Mouse (Mus musculus): ENCODE data around the gene Tdgf1.
A peak's percentile ranks its signal among the peaks of the same experiment; 100 is the strongest.

Gene Tdgf1

DNA sequence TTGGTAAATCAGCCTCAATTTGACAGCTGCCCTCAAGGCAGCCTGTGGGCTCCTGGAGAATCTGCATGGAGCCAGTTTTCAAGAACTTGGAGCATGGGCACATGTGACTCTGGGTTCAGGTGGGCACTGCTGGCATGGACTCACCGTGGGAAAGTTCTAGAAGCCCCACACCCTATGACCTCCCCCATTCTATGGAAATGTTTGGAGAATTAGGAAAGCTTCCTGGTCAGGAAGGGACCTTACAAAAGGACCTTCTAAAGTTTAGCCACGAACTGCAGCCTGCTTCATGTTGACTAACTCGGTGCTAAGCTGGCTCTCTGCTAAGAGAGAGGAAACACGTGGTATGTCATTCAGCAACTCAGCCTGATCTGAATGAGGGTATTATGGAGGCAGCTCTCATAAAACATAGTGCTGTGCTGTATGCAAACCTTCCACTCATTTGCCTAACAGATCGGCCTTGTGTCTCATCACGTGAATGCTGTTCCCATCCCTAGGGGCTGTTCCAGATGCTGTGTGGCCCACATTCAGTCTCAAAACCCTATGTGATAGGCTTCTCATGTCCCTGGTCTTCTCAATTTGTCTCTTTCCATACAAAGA lies 36.5 kb downstream of the Tdgf1 start:
- no peak for DNase-seq

DNA sequence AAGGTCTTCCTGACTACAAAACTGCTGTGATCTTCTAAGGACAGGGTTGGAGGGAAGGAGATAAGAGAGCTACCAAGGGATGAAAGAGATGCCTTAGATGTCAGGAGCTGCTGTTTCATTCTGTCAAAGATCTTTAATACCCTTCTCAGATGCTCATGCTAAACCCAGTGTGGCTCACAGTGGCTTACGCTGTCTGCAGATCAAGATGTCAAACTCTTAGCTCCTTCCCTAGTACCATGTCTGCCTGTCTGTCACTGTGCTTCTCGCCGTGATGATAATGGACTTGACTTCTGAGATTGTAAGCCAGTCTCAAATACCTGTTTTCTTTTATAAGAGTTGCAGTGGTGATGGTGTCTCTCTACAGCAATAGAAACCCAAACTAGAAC lies 37.3 kb downstream of the Tdgf1 start:
- DNase-seq: no peak

DNA sequence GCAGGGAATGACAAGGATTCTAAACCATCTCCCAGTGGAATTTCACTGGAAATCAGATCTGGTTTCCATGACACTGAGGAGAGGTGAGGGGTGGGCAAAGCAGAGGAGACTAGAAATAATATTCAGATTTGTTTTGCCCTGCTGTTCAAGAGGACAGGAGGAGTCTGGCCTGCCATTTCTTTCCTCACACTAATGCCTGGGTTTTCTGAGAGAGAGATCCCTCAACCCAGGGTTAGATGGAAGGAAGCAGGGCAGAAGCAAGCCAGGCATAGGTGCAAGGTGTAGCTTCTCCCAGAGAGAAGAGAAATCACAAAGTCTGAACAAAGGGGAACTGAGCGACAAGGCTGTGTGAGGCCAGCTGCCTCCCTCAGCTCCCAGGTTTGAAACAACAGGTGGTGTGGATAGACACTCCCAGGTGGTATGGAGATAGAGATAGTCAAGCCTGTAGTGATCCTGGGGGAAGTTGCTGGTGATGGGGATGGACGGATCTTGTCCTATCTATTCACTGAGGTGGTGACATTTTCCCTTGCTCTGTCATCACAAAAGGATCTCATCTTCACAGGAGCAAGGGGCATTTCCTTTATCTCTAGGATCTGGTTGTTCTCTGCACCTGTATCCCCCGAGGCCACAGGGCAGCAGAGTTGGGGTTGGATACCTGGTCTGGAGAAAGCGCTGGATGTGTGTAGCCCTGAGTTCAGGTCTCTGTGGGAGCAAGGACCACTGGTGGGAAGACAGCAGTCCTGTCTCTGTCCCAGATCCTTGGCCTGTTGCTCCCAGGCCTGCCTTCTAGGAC lies 37.9 kb downstream of the Tdgf1 start:
- DNase-seq: no peak

DNA sequence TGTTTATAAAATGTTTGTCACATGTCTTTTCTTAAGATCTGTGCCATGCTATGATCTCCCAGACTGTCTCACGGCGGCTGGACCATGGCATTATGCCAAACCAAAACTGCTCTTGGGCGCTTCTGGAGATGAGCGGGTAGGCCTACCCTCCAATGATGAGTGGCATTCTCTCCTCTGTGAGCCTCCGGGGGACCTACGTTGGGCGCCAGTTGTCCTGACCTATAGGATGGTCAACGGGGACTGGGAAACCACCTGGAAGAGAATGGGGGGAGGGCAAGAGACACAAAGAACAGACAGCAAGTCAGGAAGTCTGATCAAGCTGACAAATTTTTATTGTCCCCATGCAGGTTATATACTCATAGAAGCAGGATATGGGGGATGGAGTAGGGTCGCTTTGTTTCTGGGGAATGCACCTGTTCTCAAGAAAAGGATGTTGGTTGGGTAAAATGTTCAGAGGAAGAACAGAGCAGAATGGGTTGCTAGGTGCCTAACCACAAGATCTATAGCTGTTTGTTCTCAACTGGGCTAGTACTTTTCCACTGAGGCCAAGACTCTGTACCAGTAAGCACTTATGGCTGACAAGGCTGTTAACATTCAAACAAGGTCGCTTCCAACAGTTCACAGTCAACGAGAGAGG lies 38.6 kb downstream of the Tdgf1 start:
- no peak for DNase-seq

DNA sequence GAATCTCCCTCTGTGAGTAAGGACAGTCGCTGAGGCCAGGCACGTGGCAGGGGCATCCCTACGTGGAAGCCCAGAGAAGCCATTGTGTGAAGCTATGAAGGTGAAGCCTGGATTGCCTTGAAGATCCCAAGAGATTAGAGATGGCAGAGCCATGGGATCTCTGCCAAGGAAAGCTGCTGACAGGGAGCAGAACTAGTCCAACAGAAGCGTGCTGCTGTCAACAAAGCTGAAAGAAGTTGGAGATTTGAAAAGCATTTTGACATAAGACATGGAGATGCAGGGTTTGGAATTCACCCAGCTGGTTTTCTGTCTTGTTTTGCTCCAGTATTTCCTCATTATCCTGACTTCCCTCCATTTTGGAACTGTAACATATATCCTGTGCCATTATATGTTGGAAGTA lies 43.7 kb downstream of the Tdgf1 start:
- no peak for DNase-seq

DNA sequence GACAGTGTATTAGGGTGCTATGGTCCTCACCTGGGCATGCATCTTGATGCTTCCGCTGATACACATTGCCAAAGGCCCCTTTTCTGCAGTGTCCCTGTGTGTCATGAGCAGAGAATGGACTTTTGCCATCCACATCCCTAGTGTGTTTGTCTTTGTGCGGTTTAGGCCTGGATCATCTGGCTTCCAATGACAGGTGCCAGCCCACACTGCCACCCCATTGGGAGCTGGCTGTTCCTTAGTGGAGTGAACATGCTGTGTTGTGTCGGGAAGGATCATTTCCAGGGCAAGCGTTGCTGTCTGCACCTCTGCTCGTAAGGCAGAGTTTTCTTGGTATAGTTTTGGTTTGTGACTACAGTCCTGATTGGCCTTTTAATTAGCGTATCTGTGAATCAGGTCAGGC lies 44.8 kb downstream of the Tdgf1 start:
- no peak for DNase-seq

DNA sequence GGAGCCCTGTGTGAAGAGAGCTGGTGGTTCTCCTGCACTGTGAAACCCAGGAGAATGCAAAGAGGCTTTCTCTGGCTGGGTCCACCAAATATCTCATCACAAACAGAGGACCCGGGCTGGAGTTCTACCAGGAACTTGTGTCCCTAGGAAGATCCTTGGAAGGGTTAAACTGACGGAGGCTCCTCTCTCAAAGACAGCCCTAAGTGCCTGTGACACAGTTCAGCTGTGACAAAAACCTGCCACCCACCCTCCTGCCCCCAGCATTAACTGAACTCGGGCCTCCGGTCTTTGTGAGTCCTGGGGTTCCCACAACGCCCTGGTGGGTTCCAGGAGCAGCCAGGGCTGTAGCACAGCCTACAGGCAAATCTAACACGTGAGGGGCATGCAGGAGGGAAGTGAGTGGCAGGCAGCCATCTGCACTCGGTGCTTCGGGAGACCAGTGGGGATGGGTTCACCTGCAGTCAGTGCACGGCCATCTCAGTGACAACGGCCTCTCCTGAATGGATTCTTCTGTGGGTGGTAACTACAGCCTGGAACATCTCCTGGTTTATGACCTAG lies 46.4 kb downstream of the Tdgf1 start:
- no peak for DNase-seq

DNA sequence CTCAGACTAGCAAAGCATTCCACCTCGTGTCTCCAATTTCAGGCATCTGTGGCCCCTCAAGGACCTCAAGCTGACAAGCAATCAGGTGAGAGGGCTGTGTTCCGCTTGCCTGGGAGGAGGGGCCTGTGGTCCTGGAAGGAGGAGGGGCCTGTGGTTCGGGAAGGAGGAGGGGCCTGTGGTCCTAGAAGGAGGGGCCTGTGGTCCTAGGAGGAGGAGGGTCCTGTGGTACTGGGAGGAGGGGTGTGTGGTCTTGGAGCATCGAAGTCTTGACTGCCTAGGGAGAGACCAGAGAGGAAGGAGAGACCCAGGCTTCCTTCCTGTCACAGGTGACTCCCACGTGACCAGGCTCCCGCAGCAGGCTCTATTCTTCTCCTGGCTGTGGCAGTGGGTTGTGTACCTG lies 49.4 kb downstream of the Tdgf1 start:
- peak; percentile 45 for DNase-seq

DNA sequence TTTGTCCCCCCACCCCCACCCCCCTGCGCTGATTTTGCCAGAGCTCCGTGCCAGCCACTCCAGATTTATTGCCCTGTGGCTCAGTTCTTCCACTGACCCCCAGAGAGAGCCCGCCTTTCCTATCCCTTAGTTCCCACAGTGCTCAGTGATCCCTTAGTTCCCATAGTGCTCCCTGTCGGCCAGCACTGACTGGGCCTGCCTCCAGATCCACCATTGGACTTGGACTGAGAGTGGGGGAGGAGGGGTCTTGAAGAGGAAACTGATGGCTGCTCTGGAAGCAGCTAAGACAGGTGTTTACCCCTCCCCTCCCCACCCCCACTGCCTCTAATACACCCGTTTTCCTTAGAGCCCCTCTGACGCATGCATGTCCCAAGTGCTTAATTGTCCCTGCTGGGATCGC lies 50.0 kb downstream of the Tdgf1 start:
- no peak for DNase-seq

DNA sequence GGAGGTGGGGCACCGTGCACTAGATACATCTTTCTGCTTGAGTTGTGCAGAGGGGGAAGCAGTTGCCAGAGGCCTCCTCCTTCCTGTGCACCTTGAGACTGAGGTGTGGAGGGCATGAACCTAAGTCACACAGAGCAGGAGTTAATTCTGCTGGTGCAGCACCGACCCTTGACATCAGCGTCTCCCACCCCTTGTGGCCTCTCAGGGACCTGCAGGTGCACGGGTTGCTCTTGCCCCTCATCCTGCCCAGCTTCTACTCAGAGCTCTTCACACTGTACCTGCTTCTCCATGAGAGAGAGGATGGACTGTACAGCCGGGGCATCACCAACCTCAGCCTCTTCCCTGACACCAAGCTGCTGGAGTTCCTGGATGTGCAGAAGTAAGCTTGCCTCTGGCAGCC lies 50.5 kb downstream of the Tdgf1 start:
- DNase-seq: no peak

DNA sequence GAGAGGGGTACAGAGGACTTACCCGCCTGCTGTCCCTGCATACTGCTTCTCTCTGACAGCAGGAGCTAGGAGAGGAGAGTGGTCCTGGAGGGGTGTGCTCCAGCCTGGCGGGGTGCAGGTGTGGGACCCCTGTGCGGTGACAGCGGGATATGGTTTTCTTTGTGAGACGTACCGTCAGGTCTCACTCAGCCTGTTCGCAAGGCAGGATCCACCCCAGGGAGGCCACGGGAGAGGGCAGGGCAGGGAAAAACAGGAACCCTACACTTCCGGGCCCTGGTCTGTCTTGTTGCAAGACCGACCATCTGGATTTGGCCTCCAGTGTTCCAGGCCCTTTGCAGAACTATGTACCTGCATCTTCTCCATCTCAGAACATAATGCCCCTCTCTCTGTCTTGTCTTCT lies 52.5 kb downstream of the Tdgf1 start:
- no peak for DNase-seq

DNA sequence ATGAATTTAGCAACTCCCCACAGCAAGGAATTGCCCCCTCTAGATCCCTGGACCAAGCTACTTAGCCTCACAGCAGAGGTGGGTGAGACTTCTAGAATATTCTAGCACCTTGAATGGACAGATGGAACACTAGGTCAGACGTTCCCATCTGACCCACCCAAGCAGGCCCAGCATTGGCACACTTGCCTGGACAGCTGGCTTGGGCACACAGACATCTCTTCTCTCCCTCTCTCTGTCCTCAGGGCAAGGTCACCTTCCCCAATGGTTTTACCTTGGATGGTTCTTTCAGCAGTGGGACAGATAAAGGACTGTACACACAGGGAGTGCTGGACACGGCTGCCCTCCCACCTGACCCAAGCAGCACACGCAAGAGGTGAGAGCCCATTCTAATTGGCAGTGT lies 53.4 kb downstream of the Tdgf1 start:
- no peak for DNase-seq

DNA sequence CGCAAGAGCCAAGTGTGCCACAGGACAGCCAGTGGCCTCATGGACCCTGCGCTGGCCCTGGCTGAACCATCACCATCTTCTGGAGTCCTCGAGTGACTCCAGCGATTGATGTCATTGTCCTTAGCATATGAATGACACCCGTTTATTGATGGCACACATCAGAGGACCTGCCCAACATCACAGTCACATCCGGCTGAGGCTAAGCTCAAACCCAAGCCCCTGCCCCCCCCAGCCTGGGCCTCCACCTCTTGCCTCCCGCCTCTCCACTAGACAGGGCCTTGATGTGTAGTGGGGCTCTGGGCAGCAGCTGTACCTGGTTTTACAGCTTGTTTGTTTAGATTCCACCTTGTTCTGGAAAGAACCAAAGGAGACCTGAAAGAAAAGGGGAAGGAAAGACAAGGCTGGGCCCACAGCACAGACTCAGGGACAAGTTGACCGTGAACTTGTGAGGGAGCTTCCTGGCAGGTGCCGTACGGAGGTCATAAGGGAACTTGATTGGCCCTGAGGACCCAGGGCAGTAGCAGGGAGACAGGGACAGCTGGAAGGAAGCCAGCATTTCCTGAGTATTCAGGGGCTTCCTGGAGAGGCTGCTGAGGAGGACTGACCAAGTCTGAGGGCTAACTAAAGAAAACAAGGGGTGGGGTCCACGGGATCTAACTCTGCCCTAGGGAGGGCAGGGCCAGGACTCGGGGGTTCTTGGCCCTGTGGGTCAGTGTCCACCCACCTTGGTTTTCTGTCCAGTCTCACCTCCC lies 54.7 kb downstream of the Tdgf1 start:
- peak; percentile 54 for DNase-seq

DNA sequence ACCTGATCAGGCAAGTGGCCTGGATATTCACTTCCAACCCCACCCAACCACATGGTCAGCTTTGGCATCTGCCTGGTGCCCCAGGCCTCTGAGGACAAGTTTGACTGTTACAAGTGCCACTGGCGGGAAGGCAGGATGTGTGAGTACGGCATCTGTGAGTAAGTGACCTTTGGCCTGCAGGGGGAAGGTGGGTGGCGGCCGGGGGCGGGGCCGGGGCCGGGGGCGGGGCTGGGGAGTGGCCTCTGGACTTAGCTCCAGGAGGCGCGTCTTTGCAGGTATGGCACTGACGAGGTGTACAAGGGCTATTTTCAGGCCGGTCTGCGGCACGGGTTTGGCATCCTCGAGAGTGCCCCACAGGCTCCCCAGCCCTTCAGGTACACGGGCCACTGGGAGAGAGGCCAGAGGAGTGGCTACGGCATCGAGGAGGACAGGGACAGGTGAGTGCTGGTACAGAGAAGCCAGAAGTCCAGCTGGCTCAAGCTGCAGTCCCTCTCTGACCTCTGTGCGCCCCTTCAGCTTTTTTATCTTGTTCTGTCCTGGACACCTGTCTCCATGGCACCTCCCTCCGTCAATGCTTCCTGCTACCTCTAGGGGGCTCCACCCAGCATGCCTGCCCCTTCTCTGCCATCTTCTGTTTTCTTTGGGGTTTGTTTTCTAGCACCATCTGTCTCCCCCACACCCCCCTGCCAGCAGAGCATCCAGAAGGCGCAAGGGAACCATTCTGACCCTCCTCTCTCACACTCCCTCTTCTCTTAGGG lies 55.8 kb downstream of the Tdgf1 start:
- no peak for DNase-seq

Measured in lung, postnatal 10 days (tissue).